Mouse (Mus musculus) small intestine, adult 2 months (tissue): ENCODE data around the gene Echs1.

ENCODE experiments used
- CTCF ChIP-seq: fragments of 200-500 bp; IDR thresholded peaks from 2 replicates; pipeline ENCODE4 v1.5.1; 2012; ENCODE audit warnings: low read depth, mild to moderate bottlenecking, control low read depth, inconsistent platforms, low read length, moderate library complexity, mixed read lengths; ENCODE audit not compliant: insufficient replicate concordance, insufficient read length; ENCODE audit errors: extremely low read depth
- POLR2A ChIP-seq: fragments of 200-500 bp; IDR thresholded peaks from 2 replicates; pipeline ENCODE4 v1.6.1; 2012; ENCODE audit warnings: low read depth, mild to moderate bottlenecking, control low read depth, inconsistent platforms, low read length, moderate library complexity

DNA sequence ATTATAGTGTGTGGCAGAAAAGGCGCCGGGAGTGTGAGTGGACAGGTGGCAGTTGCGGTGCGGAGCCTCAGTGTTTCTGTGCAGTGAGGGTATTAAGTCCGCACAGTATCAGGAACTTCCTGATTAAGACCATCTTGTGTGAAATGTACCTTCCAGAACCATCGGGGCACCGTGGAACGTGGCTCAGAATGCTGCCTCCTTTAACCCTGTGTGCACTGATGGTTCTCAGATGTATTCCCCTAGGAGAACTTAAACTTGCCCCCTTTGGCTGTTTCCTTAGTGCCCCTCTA, 21.7 kb upstream of the Echs1 start:
- TF ChIP-seq CTCF = no peak
- TF ChIP-seq POLR2A = no peak
